Mouse (Mus musculus) heart, adult 2 months (tissue): Measurements from ENCODE around the gene Sept9.

Source experiments
- CTCF ChIP-seq: fragments of 200-600 bp; IDR thresholded peaks from 2 replicates; pipeline ENCODE4 v1.8.1; 2022; ENCODE audit warnings: antibody characterized with exemption, mild to moderate bottlenecking, moderate library complexity
- POLR2A ChIP-seq: fragments of 200-500 bp; IDR thresholded peaks from 2 replicates; pipeline ENCODE4 v1.6.1; 2011; ENCODE audit warnings: mild to moderate bottlenecking, low read depth, low read length, control low read depth; ENCODE audit not compliant: insufficient read depth

DNA sequence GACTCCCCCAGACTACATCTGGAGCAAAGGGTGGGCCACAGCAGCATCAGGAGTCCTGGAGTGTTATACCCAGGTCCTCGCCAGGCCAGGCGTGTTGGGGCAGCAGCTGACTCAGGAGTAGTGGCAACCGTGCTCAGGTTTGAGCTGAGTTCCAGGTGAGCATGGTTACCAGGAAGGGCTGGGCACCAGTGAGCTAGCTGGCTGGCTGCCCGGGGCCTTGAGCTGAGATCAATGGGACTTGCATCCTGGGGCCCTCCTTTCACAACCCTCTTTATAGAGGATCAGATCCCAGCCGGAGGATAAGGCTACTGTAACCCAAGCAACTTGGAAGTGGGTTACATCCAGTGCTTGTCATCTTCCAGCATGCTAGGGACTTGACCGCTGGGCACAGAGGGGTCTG, 5.6 kb downstream of the Sept9 start:
- no peak for TF ChIP-seq CTCF
- no peak for TF ChIP-seq POLR2A
